In the genomic region with DNA sequence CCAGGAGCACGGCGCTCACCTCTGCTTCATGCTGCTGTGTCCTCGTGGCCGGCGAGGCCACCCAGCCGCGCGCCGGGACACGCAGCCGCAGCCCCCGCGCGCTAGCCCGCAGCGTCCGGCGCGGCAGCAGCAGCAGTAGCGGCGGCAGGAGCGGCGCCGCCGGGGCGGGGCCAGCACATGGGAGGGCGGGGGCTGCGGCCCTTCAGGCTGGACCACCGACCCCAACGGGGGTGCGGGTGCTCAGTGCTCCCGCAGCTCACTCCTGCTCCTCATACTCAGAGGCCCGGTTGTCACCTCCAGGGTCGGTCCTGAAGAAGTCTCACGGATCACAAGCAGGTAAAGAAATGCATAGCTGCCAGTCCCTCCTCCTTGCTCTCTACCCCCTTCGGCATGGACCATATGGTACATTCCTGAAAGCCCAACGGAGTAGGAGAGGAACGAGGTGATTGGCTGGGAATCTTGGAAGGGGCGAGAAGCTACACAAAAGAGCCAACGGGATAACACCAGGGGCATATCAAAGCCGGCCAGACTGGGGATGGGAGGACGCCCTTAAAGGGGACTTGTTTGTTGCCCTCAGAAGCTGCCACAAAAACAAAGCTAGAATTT, we compare ENCODE assay signal across 8 mouse cellular contexts. TPM values are rescaled to one million over a fixed set of nuclear protein-coding genes. Genes with fewer than 3 reads are reported as not detected.
DNase-seq lines count a peak whose midpoint lies in the region; ATAC-seq and TF ChIP-seq lines count a peak whose summit lies in the region.

No protein-coding gene starts in this region.

- WGBS in embryonic facial prominence, embryonic 14.5 days, result 0% methylated on average over 11 of the region's 42 CpGs
- WGBS in limb, embryonic 14.5 days, result 0% methylated on average over 22 of the region's 42 CpGs
- WGBS in midbrain, postnatal 0 days, result 0% methylated on average over 30 of the region's 42 CpGs

- DNase-seq in 3T3-L1 (ENCODE audit: low read depth, low spot score), result peak; percentile 99
- peak; percentile 72 to 78 for DNase-seq in adrenal gland, postnatal 4 days (ENCODE audit: low spot score in 2 of 2)
- peak; percentile 99 for DNase-seq in embryonic facial prominence, embryonic 14.5 days (ENCODE audit: low spot score)
- peak; percentile 97 for DNase-seq in heart, adult 8-10 months (ENCODE audit: low spot score)
- peak; percentile 97 for DNase-seq in kidney, adult 9 months
- peak; percentile 96 for DNase-seq in limb, embryonic 14.5 days (ENCODE audit: low spot score)
- peak; percentile 99 for DNase-seq in midbrain, postnatal 0 days (ENCODE audit: low spot score)
- DNase-seq in spleen, postnatal 14 days (ENCODE audit: low spot score in 2 of 2), result peak; percentile 69 to 77

- H3K9ac ChIP-seq in embryonic facial prominence, embryonic 14.5 days (ENCODE audit: low read depth, low read length), result peak overlapping the region; percentile 91
- peak overlapping the region; percentile 81 for H3K9ac ChIP-seq in limb, embryonic 14.5 days (ENCODE audit: low read depth, low read length, severe bottlenecking)
- peak overlapping the region; percentile 81 for H3K9ac ChIP-seq in midbrain, postnatal 0 days (replicated peaks; ENCODE audit: low read length, poor library complexity, severe bottlenecking)

- 0 out of 2 replicates have a peak, but pooled peaks have one; percentile 27 for TF ChIP-seq POLR2A in limb, embryonic 14.5 days (IDR thresholded peaks at IDR 0.05; ENCODE audit: borderline replicate concordance, extremely low read depth, insufficient read depth, insufficient read length)

- H3K27me3 ChIP-seq in embryonic facial prominence, embryonic 14.5 days (replicated peaks; ENCODE audit: control insufficient read depth, insufficient read depth, low read length), result no peaks in the 10 kb centered on the region
- H3K27me3 ChIP-seq in limb, embryonic 14.5 days (ENCODE audit: control insufficient read depth, insufficient read depth, low read length), result no peaks in the 10 kb centered on the region
- no peaks in the 10 kb centered on the region for H3K27me3 ChIP-seq in midbrain, postnatal 0 days (ENCODE audit: insufficient read depth, low read length)

- TF ChIP-seq CTCF in midbrain, postnatal 0 days (IDR thresholded peaks at IDR 0.05), result peak; percentile 11

- peaks cover 12% of the 10 kb centered on the region; the same call in 1 of the 2 replicates for H3K36me3 ChIP-seq in embryonic facial prominence, embryonic 14.5 days (ENCODE audit: control insufficient read depth, insufficient read depth, low read length)
- no peaks in the 10 kb centered on the region for H3K36me3 ChIP-seq in limb, embryonic 14.5 days (ENCODE audit: control insufficient read depth, insufficient read depth, low read length)
- H3K36me3 ChIP-seq in midbrain, postnatal 0 days (ENCODE audit: insufficient read depth, low read length), result peaks cover 9% of the 10 kb centered on the region; the same call in 1 of the 2 replicates

- H3K9me3 ChIP-seq in embryonic facial prominence, embryonic 14.5 days (ENCODE audit: control insufficient read depth, low read length), result no peaks in the 10 kb centered on the region
- no peaks in the 10 kb centered on the region for H3K9me3 ChIP-seq in limb, embryonic 14.5 days (ENCODE audit: control insufficient read depth, low read length)
- no peaks in the 10 kb centered on the region for H3K9me3 ChIP-seq in midbrain, postnatal 0 days (ENCODE audit: low read length)

- H3K4me1 ChIP-seq in embryonic facial prominence, embryonic 14.5 days (ENCODE audit: control insufficient read depth, insufficient read depth, low read length), result peaks cover 24% of the 10 kb centered on the region
- H3K4me1 ChIP-seq in limb, embryonic 14.5 days (ENCODE audit: control insufficient read depth, insufficient read depth, low read length), result peaks cover 14% of the 10 kb centered on the region; the same call in 1 of the 2 replicates
- H3K4me1 ChIP-seq in midbrain, postnatal 0 days (ENCODE audit: insufficient read depth, low read length), result peaks cover 3% of the 10 kb centered on the region; the same call in 1 of the 2 replicates

- H3K27ac ChIP-seq in embryonic facial prominence, embryonic 14.5 days (replicated peaks; ENCODE audit: low read depth, low read length), result peak overlapping the region; percentile 86
- H3K27ac ChIP-seq in limb, embryonic 14.5 days (replicated peaks; ENCODE audit: low read depth, low read length), result peak overlapping the region; percentile 78; the same call in 1 of the 2 replicates
- H3K27ac ChIP-seq in midbrain, postnatal 0 days (ENCODE audit: low read depth, low read length), result peak overlapping the region; percentile 93

- peak overlapping the region; percentile 97 for H3K4me3 ChIP-seq in embryonic facial prominence, embryonic 14.5 days (ENCODE audit: low read depth, low read length)
- peak overlapping the region; percentile 98 for H3K4me3 ChIP-seq in limb, embryonic 14.5 days (replicated peaks; ENCODE audit: low read length)
- H3K4me3 ChIP-seq in midbrain, postnatal 0 days (ENCODE audit: low read depth, low read length), result peak overlapping the region; percentile 90

- peak overlapping the region; percentile 93 for H3K4me2 ChIP-seq in embryonic facial prominence, embryonic 14.5 days (ENCODE audit: low read depth, low read length)
- peak overlapping the region; percentile 94 for H3K4me2 ChIP-seq in limb, embryonic 14.5 days (replicated peaks; ENCODE audit: low read depth, low read length, severe bottlenecking)
- peak overlapping the region; percentile 95 for H3K4me2 ChIP-seq in midbrain, postnatal 0 days (ENCODE audit: low read depth, low read length, poor library complexity, severe bottlenecking)

- ATAC-seq in embryonic facial prominence, embryonic 14.5 days (ENCODE audit: low read depth), result peak; percentile 99
- peak; percentile 98 for ATAC-seq in limb, embryonic 14.5 days (ENCODE audit: low FRiP score, low read depth)
- ATAC-seq in midbrain, postnatal 0 days (ENCODE audit: low FRiP score), result peak; percentile 97

RNA-seq across cellular contexts. Expression of gene Mical3, which starts 20.7 kb away (rescaled TPM):
- total RNA-seq in adrenal gland, postnatal 4 days (2021), result 10 to 100 TPM; 71.0 to 71.9 TPM
- 17.0 and 19.2 TPM in 2 replicates for polyA plus RNA-seq in embryonic facial prominence, embryonic 14.5 days (2014; fragmentation: Nextera tagmentation; extraction: Ambion mirVana)
- total RNA-seq in heart, adult 8-10 months (2022), result 100 to 1,000 TPM; 112 to 130 (median 120) TPM
- 17.3 and 17.7 TPM in 2 replicates for polyA plus RNA-seq in limb, embryonic 14.5 days (2012; rRNA removed)
- 13.3 and 16.3 TPM in 2 replicates for polyA plus RNA-seq in limb, embryonic 14.5 days (2014; fragmentation: Nextera tagmentation; extraction: Ambion mirVana)
- total RNA-seq in midbrain, postnatal 0 days (2014; rRNA removed), result 76.4 and 83.4 TPM in 2 replicates
- 19.0 and 25.0 TPM in 2 replicates for polyA plus RNA-seq in midbrain, postnatal 0 days (2015; fragmentation: Nextera tagmentation; extraction: Ambion mirVana)

Comparison
In these comparisons a context has a peak if more than half of its experiments do, and no peak if none do; other contexts are left out.
1. Peak in every context shown above with its lines: DNase-seq, ATAC-seq, H3K4me3 ChIP-seq and H3K27ac ChIP-seq.